8 mouse cellular contexts compared by ENCODE assay signal in genomic region chr2:165473003-165473402, GRCm38 (mm10). TPM values are rescaled to one million over a fixed set of nuclear protein-coding genes. Genes with fewer than 3 reads are reported as not detected.
DNase-seq lines count a peak whose midpoint lies in the region; ATAC-seq lines count a peak whose summit lies in the region.

TSS of gene Slc13a3 (minus strand) at chr2:165473230.

- DNase-seq in embryo, embryonic 10 days (ENCODE audit: low spot score): peak; percentile 67
- no peak for DNase-seq in embryo, embryonic 9.5 days (ENCODE audit: extremely low spot score)
- DNase-seq in ZHBTc4 (ENCODE audit: low read depth, low spot score): peak; percentile 27
- no peak for DNase-seq in hindbrain, embryonic 14.5 days (ENCODE audit: low spot score)
- DNase-seq in limb, embryonic 11.5 days (ENCODE audit: low spot score): peak; percentile 39
- DNase-seq in frontal cortex, postnatal 10 days (ENCODE audit: low spot score in 2 of 2): no peak
- DNase-seq in T-cell, adult 2 months (ENCODE audit: low spot score): no peak

- H3K27ac ChIP-seq in hindbrain, embryonic 14.5 days: no peak within 1 kb of the TSS
- H3K27ac ChIP-seq in limb, embryonic 11.5 days (replicated peaks; ENCODE audit: low read depth, low read length): no peak within 1 kb of the TSS
- no peak within 1 kb of the TSS for H3K27ac ChIP-seq in neural tube, embryonic 13.5 days (replicated peaks)

- H3K27me3 ChIP-seq in hindbrain, embryonic 14.5 days (ENCODE audit: control insufficient read depth, insufficient read depth, low read length): 0 out of 2 replicates have a peak, but pooled peaks cover 11% of the 10 kb centered on the region
- peaks cover 16% of the 10 kb centered on the region; the same call in 1 of the 2 replicates for H3K27me3 ChIP-seq in limb, embryonic 11.5 days (ENCODE audit: control insufficient read depth, insufficient read depth, low read length)
- H3K27me3 ChIP-seq in neural tube, embryonic 13.5 days: peaks cover 40% of the 10 kb centered on the region

- peak within 1 kb of the TSS; percentile 11; the same call in 1 of the 2 replicates for H3K4me3 ChIP-seq in hindbrain, embryonic 14.5 days (replicated peaks; ENCODE audit: low read length)
- peak within 1 kb of the TSS; percentile 12 for H3K4me3 ChIP-seq in limb, embryonic 11.5 days (ENCODE audit: low read depth, low read length)
- peak within 1 kb of the TSS; percentile 22 for H3K4me3 ChIP-seq in neural tube, embryonic 13.5 days

- no peak for ATAC-seq in hindbrain, embryonic 14.5 days (ENCODE audit: low FRiP score)
- no peak for ATAC-seq in limb, embryonic 11.5 days (ENCODE audit: insufficient number of reproducible peaks, low FRiP score, low TSS enrichment, low read depth)
- no peak for ATAC-seq in neural tube, embryonic 13.5 days (ENCODE audit: low read depth)

- H3K9ac ChIP-seq in hindbrain, embryonic 14.5 days: 0 out of 2 replicates have a peak within 1 kb of the TSS, but pooled peaks have one; percentile 17
- 0 out of 2 replicates have a peak within 1 kb of the TSS, but pooled peaks have one; percentile 30 for H3K9ac ChIP-seq in limb, embryonic 11.5 days (ENCODE audit: low read length)
- H3K9ac ChIP-seq in neural tube, embryonic 13.5 days: peak within 1 kb of the TSS; percentile 54

- peaks cover 3% of the 10 kb centered on the region; the same call in 1 of the 2 replicates for H3K4me1 ChIP-seq in hindbrain, embryonic 14.5 days (replicated peaks; ENCODE audit: control insufficient read depth, insufficient read depth, low read length)
- 0 out of 2 replicates have a peak, but pooled peaks cover 2% of the 10 kb centered on the region for H3K4me1 ChIP-seq in limb, embryonic 11.5 days (ENCODE audit: control insufficient read depth, insufficient read depth, low read length)
- peaks cover 11% of the 10 kb centered on the region for H3K4me1 ChIP-seq in neural tube, embryonic 13.5 days (replicated peaks)

- peak within 1 kb of the TSS; percentile 43 for H3K4me2 ChIP-seq in hindbrain, embryonic 14.5 days (replicated peaks)
- peak within 1 kb of the TSS; percentile 41 for H3K4me2 ChIP-seq in limb, embryonic 11.5 days (ENCODE audit: low read depth, severe bottlenecking)
- H3K4me2 ChIP-seq in neural tube, embryonic 13.5 days: peak within 1 kb of the TSS; percentile 47

- no peaks in the 10 kb centered on the region for H3K36me3 ChIP-seq in hindbrain, embryonic 14.5 days (replicated peaks; ENCODE audit: control insufficient read depth, insufficient read depth)
- no peaks in the 10 kb centered on the region for H3K36me3 ChIP-seq in limb, embryonic 11.5 days (ENCODE audit: control insufficient read depth, insufficient read depth, low read length)
- H3K36me3 ChIP-seq in neural tube, embryonic 13.5 days: no peaks in the 10 kb centered on the region

- H3K9me3 ChIP-seq in hindbrain, embryonic 14.5 days (ENCODE audit: control insufficient read depth, low read length): no peaks in the 10 kb centered on the region
- no peaks in the 10 kb centered on the region for H3K9me3 ChIP-seq in limb, embryonic 11.5 days (ENCODE audit: control insufficient read depth, low read length)
- H3K9me3 ChIP-seq in neural tube, embryonic 13.5 days: no peaks in the 10 kb centered on the region

- 5% methylated on average over 31 of the region's 35 CpGs for WGBS in hindbrain, embryonic 14.5 days
- 2% methylated on average over 23 of the region's 35 CpGs for WGBS in limb, embryonic 11.5 days
- under 1% methylated on average over 35 of the region's 35 CpGs for WGBS in neural tube, embryonic 13.5 days

RNA-seq across cellular contexts. Expression of gene Slc13a3, which starts in this region (rescaled TPM):
- 5.9 and 7.5 TPM in 2 replicates for polyA plus RNA-seq in hindbrain, embryonic 14.5 days (2014; fragmentation: Nextera tagmentation; extraction: Ambion mirVana)
- polyA plus RNA-seq in limb, embryonic 11.5 days (2014; fragmentation: Nextera tagmentation; extraction: Ambion mirVana): not detected in 2 replicates
- 1.0 and 1.2 TPM in 2 replicates for polyA plus RNA-seq in neural tube, embryonic 13.5 days (2015; fragmentation: Nextera tagmentation; extraction: Ambion mirVana)

Comparison
In these comparisons a context has a peak if more than half of its experiments do, and no peak if none do; other contexts are left out.
1. DNase-seq: peak in embryo, embryonic 10 days (single experiment) and ZHBTc4 (single experiment); none in embryo, embryonic 9.5 days (single experiment), hindbrain, embryonic 14.5 days (single experiment), frontal cortex, postnatal 10 days (0 of 2) and T-cell, adult 2 months (single experiment).
2. Peak in DNase-seq, H3K4me3 ChIP-seq, H3K9ac ChIP-seq and H3K4me2 ChIP-seq in limb, embryonic 11.5 days; RNA of the gene not detected or under 1 TPM.
3. Peak in every context shown above with its lines, with median percentiles within 50 percentile points of each other: H3K4me2 ChIP-seq, H3K4me3 ChIP-seq and H3K9ac ChIP-seq.